Mouse (Mus musculus) CH12.LX (cell line): ENCODE results near the gene P3h2. TPM values are rescaled to one million over a fixed set of nuclear protein-coding genes. Genes with fewer than 3 reads are reported as not detected.

Source experiments
- DNase-seq: peaks from one replicate; pipeline ENCODE4 v3.0.0-alpha.2; 2013; ENCODE audit errors: extremely low read depth
- H3K27ac ChIP-seq: 2 replicates; pipeline ENCODE4 v1.5.1; 2012; ENCODE audit warnings: low read depth, mild to moderate bottlenecking, control low read depth, moderate library complexity; ENCODE audit not compliant: insufficient read depth
- H3K27me3 ChIP-seq: replicated peaks from 2 replicates; pipeline ENCODE3; 2012; ENCODE audit warnings: inconsistent platforms
- H3K36me3 ChIP-seq, 2 experiments: replicated peaks in 1 of 2; 2 replicates each; pipeline versions ENCODE3 to v1.6.1; 2012; ENCODE audit warnings: inconsistent platforms in 1 of 2, low read length in 1 of 2, mild to moderate bottlenecking in 1 of 2, mixed read lengths in 1 of 2, moderate library complexity in 1 of 2; ENCODE audit not compliant: control insufficient read depth in 1 of 2, insufficient read depth in 1 of 2
- H3K4me1 ChIP-seq, 2 experiments: 2 replicates each; pipeline ENCODE4 v1.6.1; 2012; ENCODE audit warnings: inconsistent platforms in 1 of 2, moderate library complexity in 1 of 2; ENCODE audit not compliant: insufficient read depth in 2 of 2, control insufficient read depth in 1 of 2
- H3K4me2 ChIP-seq: 2 replicates; pipeline ENCODE4 v1.6.1; 2012; ENCODE audit warnings: low read depth, mild to moderate bottlenecking, control low read depth; ENCODE audit not compliant: poor library complexity, insufficient read depth, severe bottlenecking
- H3K4me3 ChIP-seq, 3 experiments: fragments of 150-350 bp in 1 of 3; sonication (generic) in 1 of 3; replicated peaks in 1 of 3; 2 replicates each; pipeline versions ENCODE3 to v1.5.1; 2011 to 2012; ENCODE audit warnings: low read depth in 2 of 3, low read length in 2 of 3, mild to moderate bottlenecking in 2 of 3, moderate library complexity in 2 of 3, control low read depth in 1 of 3, improper control_type of control experiment in 1 of 3, inconsistent platforms in 1 of 3, mixed read lengths in 1 of 3; ENCODE audit not compliant: poor library complexity in 1 of 3
- H3K79me2 ChIP-seq: replicated peaks from 2 replicates; pipeline ENCODE4 v1.6.1; 2012; ENCODE audit warnings: mild to moderate bottlenecking, moderate library complexity; ENCODE audit not compliant: control insufficient read depth, poor library complexity, insufficient read depth, severe bottlenecking; ENCODE audit errors: extremely low read depth
- H3K9ac ChIP-seq: 2 replicates; pipeline ENCODE4 v1.6.1; 2012; ENCODE audit warnings: low read depth, mild to moderate bottlenecking, control low read depth, moderate library complexity; ENCODE audit not compliant: insufficient read depth
- H3K9me3 ChIP-seq: replicated peaks from 2 replicates; pipeline ENCODE3; 2012; ENCODE audit warnings: low read length, inconsistent platforms, mixed read lengths
- BHLHE40 ChIP-seq: IDR thresholded peaks from 2 replicates; pipeline ENCODE4 v1.6.1; 2011; ENCODE audit warnings: mild to moderate bottlenecking, low read depth, low read length, improper control_type of control experiment
- CHD1 ChIP-seq: IDR thresholded peaks from 2 replicates; pipeline ENCODE4 v1.6.1; 2012; ENCODE audit warnings: low read depth, low read length, improper control_type of control experiment, inconsistent platforms
- CTCF ChIP-seq, 2 experiments: IDR thresholded peaks in 1 of 2; conservative IDR thresholded peaks in 1 of 2; 2 replicates each; pipeline ENCODE4 v1.5.1; 2011 to 2012; ENCODE audit warnings: low read depth in 2 of 2, low read length in 2 of 2, improper control_type of control experiment in 1 of 2, inconsistent platforms in 1 of 2, mild to moderate bottlenecking in 1 of 2, moderate library complexity in 1 of 2
- E2F4 ChIP-seq: IDR thresholded peaks from 2 replicates; pipeline ENCODE4 v1.6.1; 2011; ENCODE audit warnings: low read depth, low read length, improper control_type of control experiment; ENCODE audit not compliant: insufficient replicate concordance
- ELF1 ChIP-seq: IDR thresholded peaks from 2 replicates; pipeline ENCODE4 v1.6.1; 2014; ENCODE audit warnings: low read depth, mild to moderate bottlenecking, inconsistent platforms, low read length, improper control_type of control experiment
- EP300 ChIP-seq: IDR thresholded peaks from 2 replicates; pipeline ENCODE4 v1.6.1; 2011; ENCODE audit warnings: low read length, improper control_type of control experiment
- JUN ChIP-seq: IDR thresholded peaks from 2 replicates; pipeline ENCODE4 v1.6.1; 2011; ENCODE audit warnings: low read depth, mild to moderate bottlenecking, low read length, improper control_type of control experiment, moderate library complexity; ENCODE audit not compliant: insufficient read depth
- KAT2A ChIP-seq: IDR thresholded peaks from 2 replicates; pipeline ENCODE4 v1.6.1; 2012; ENCODE audit warnings: low read length, improper control_type of control experiment, inconsistent platforms; ENCODE audit not compliant: insufficient replicate concordance
- MAFK ChIP-seq: IDR thresholded peaks from 2 replicates; pipeline ENCODE4 v1.6.1; 2011; ENCODE audit warnings: low read length, improper control_type of control experiment; ENCODE audit not compliant: insufficient replicate concordance
- MAZ ChIP-seq: IDR thresholded peaks from 2 replicates; pipeline ENCODE4 v1.6.1; 2012; ENCODE audit warnings: low read depth, mild to moderate bottlenecking, inconsistent platforms, low read length, improper control_type of control experiment, moderate library complexity
- MEF2A ChIP-seq: IDR thresholded peaks from 2 replicates; pipeline ENCODE4 v1.6.1; 2014; ENCODE audit warnings: low read depth, mild to moderate bottlenecking, inconsistent platforms, low read length, improper control_type of control experiment, borderline replicate concordance
- MYC ChIP-seq: IDR thresholded peaks from 2 replicates; pipeline ENCODE4 v1.6.1; 2011; ENCODE audit warnings: low read depth, mild to moderate bottlenecking, improper control_type of control experiment, low read length
- NELFE ChIP-seq: IDR thresholded peaks from 2 replicates; pipeline ENCODE4 v1.6.1; 2011; ENCODE audit warnings: low read depth, low read length, improper control_type of control experiment
- NRF1 ChIP-seq: IDR thresholded peaks from 2 replicates; pipeline ENCODE4 v1.6.1; 2014; ENCODE audit warnings: low read depth, mild to moderate bottlenecking, inconsistent platforms, low read length, improper control_type of control experiment, moderate library complexity
- POLR2A ChIP-seq: IDR thresholded peaks from 2 replicates; pipeline ENCODE4 v1.6.1; 2011; ENCODE audit warnings: low read depth, mild to moderate bottlenecking, improper control_type of control experiment, low read length
- POLR2AphosphoS2 ChIP-seq: IDR thresholded peaks from 2 replicates; pipeline ENCODE4 v1.6.1; 2011; ENCODE audit warnings: low read depth, low read length, improper control_type of control experiment
- RAD21 ChIP-seq: IDR thresholded peaks from 2 replicates; pipeline ENCODE4 v1.6.1; 2011; ENCODE audit warnings: low read depth, mild to moderate bottlenecking, low read length, improper control_type of control experiment, moderate library complexity
- RCOR1 ChIP-seq: conservative IDR thresholded peaks from 2 replicates; pipeline ENCODE4 v1.6.1; 2012; ENCODE audit warnings: low read depth, mild to moderate bottlenecking, inconsistent platforms, low read length, improper control_type of control experiment
- SIN3A ChIP-seq: IDR thresholded peaks from 2 replicates; pipeline ENCODE4 v1.6.1; 2012; ENCODE audit warnings: low read length, improper control_type of control experiment, inconsistent platforms
- SMC3 ChIP-seq: IDR thresholded peaks from 2 replicates; pipeline ENCODE4 v1.6.1; 2011; ENCODE audit warnings: low read depth, low read length, improper control_type of control experiment
- UBTF ChIP-seq: IDR thresholded peaks from 2 replicates; pipeline ENCODE4 v1.6.1; 2012; ENCODE audit warnings: low read depth, mild to moderate bottlenecking, inconsistent platforms, low read length, improper control_type of control experiment, moderate library complexity
- USF1 ChIP-seq: IDR thresholded peaks from 2 replicates; pipeline ENCODE4 v1.6.1; 2014; ENCODE audit warnings: low read depth, mild to moderate bottlenecking, inconsistent platforms, low read length, improper control_type of control experiment
- USF2 ChIP-seq: conservative IDR thresholded peaks from 2 replicates; pipeline ENCODE4 v1.6.1; 2011; ENCODE audit warnings: low read depth, low read length, improper control_type of control experiment
- dilution Hi-C: fragments of 300-500 bp; cut with MboI; formaldehyde crosslinking; loops from 2 replicates; pipeline ENCODE4 v1.14.3; 2020; ENCODE audit warnings: low sequenced_read_pairs; ENCODE audit not compliant: extremely low pct_unique_long_range_greater_than_20kb, extremely low pct_ligation_motif_present
- in situ Hi-C: fragments of 300-500 bp; cut with MboI; formaldehyde crosslinking; loops from 3 replicates; pipeline ENCODE4 v1.14.3; 2019; ENCODE audit warnings: low sequenced_read_pairs, low pct_ligation_motif_present, low pct_unique_long_range_greater_than_20kb, mixed read lengths
- polyA plus RNA-seq: library from polyadenylated mRNA; unstranded; fragments of >175 nt; gene quantifications from 2 replicates; pipeline ENCODE4 v1.2.1, GENCODE M21; 2012; ENCODE audit warnings: low read depth; ENCODE audit not compliant: insufficient read length
- total RNA-seq, 2 experiments: library from RNA; depleted of rRNA; stranded (reverse); fragments of 300-350 nt in 1 of 2; fragments of >200 nt in 1 of 2; gene quantifications; 2 replicates each; pipeline ENCODE4 v1.2.3; 2012 to 2014

Gene P3h2
- total and polyA plus RNA-seq, 3 experiments, result 0.08 to 0.73 (median 0.27) TPM

- Histone ChIP-seq H3K27ac (no peak overlapping the region), H3K9ac (no peak overlapping the region), H3K9me3 (peaks cover 5% of the 10 kb centered on the region), H3K4me2 (no peak overlapping the region), H3K4me3 (no peak overlapping the region), H3K79me2 (no peaks in the 10 kb centered on the region), H3K36me3 (no peaks in the 10 kb centered on the region), H3K27me3 (no peaks in the 10 kb centered on the region), H3K4me1 (peaks cover 0 to 12% of the 10 kb centered on the region in 2 experiments; a peak in 2 of 4 replicates)
- TF ChIP-seq KAT2A (no peak), SIN3A (no peak), USF1 (no peak), UBTF (no peak), BHLHE40 (no peak), MYC (no peak), MAFK (peak; percentile 75), CTCF (conservative IDR thresholded peaks at IDR 0.05 in 1 of 2, IDR thresholded peaks at IDR 0.05 in 1 of 2; ENCODE audit: low read depth in 2 of 2, low read length in 2 of 2) (no peak)
- dilution Hi-C loops, result no loop called here
- DNase-seq, result no peak
- in situ Hi-C loops, result no loop called here
These were observed 70.5 kb downstream of the P3h2 start for GRCm38 (mm10) chr16:26035079-26035478.

GRCm38 (mm10) chr16:26029424-26030012, 76.1 kb downstream of the P3h2 start:
- no peak overlapping the region for H3K4me3 ChIP-seq
- no peak overlapping the region for H3K9ac ChIP-seq
- no peaks in the 10 kb centered on the region for H3K4me1 ChIP-seq
- no peaks in the 10 kb centered on the region for H3K36me3 ChIP-seq
- dilution Hi-C loops, result no loop called here
- no peak overlapping the region for H3K27ac ChIP-seq
- H3K9me3 ChIP-seq, result peaks cover 5% of the 10 kb centered on the region
- no peak for DNase-seq
- TF ChIP-seq RCOR1 (no peak), ELF1 (no peak), JUN (no peak), CHD1 (no peak), MAFK (no peak), E2F4 (no peak), NELFE (no peak)
- in situ Hi-C loops, result no loop called here
- no peaks in the 10 kb centered on the region for H3K27me3 ChIP-seq
- no peaks in the 10 kb centered on the region for H3K79me2 ChIP-seq
- no peak overlapping the region for H3K4me2 ChIP-seq

- H3K27me3 ChIP-seq, result no peaks in the 10 kb centered on the region
- no peaks in the 10 kb centered on the region for H3K4me1 ChIP-seq
- dilution Hi-C loops (no loop called here), in situ Hi-C loops (no loop called here)
- peak; percentile 45 for TF ChIP-seq RAD21
- no peak for TF ChIP-seq MEF2A
- TF ChIP-seq CTCF (conservative IDR thresholded peaks at IDR 0.05 in 1 of 2, IDR thresholded peaks at IDR 0.05 in 1 of 2; ENCODE audit: low read depth in 2 of 2, low read length in 2 of 2), result peak in 1 of 2 experiments; percentile 60; a peak in 2 of 4 replicates
- TF ChIP-seq JUN, result no peak
- no peak for TF ChIP-seq POLR2A
- TF ChIP-seq NRF1, result no peak
- peak; percentile 60 for TF ChIP-seq SMC3
- TF ChIP-seq USF2, result no peak
- no peak for TF ChIP-seq EP300
- TF ChIP-seq POLR2AphosphoS2, result no peak
- TF ChIP-seq ELF1, result no peak
- no peak for TF ChIP-seq BHLHE40
- TF ChIP-seq MAZ, result no peak
- H3K79me2 ChIP-seq, result no peaks in the 10 kb centered on the region
- H3K36me3 ChIP-seq, result no peaks in the 10 kb centered on the region
- DNase-seq, result no peak
- H3K9me3 ChIP-seq, result no peaks in the 10 kb centered on the region
- no peak overlapping the region for H3K4me2 ChIP-seq
- no peak overlapping the region for H3K27ac ChIP-seq
- H3K4me3 ChIP-seq, result no peak overlapping the region
- H3K9ac ChIP-seq, result no peak overlapping the region
These were observed 79.2 kb downstream of the P3h2 start for GRCm38 (mm10) chr16:26026416-26026815.
